Mouse (Mus musculus): ENCODE results near the gene Atp5k.

The Atp5k gene

GRCm38 (mm10) chr5:108446973-108447372 is 12.7 kb upstream of the Atp5k start:
- in situ Hi-C loops (cut with MboI; ENCODE audit: low pct_unique_long_range_greater_than_20kb in 1 of 2, low sequenced_read_pairs in 2 of 2, unreplicated experiment in 1 of 2): no loop called here

DNA sequence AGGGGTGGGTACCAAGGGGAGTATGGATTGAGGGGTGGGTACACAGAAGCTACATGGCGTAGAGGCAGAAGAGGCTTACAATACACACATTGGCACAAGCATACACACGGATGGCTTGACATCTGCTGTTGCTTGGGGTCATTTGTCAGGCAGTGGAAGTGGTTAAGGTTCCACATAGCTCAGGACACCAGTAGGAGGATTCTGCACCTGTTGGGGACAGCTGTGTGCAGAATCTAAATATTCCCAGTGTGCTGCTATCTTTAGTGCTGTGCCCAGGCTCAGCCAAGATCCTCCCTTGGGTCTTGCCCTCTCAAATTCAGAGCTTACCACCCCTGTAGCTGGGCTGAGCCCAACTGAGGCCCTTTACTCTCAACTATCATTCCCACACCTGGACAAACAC is 1.9 kb upstream of the Atp5k start:
- in situ Hi-C loops (cut with MboI; ENCODE audit: low pct_unique_long_range_greater_than_20kb in 1 of 2, low sequenced_read_pairs in 2 of 2, unreplicated experiment in 1 of 2): no loop called here

DNA sequence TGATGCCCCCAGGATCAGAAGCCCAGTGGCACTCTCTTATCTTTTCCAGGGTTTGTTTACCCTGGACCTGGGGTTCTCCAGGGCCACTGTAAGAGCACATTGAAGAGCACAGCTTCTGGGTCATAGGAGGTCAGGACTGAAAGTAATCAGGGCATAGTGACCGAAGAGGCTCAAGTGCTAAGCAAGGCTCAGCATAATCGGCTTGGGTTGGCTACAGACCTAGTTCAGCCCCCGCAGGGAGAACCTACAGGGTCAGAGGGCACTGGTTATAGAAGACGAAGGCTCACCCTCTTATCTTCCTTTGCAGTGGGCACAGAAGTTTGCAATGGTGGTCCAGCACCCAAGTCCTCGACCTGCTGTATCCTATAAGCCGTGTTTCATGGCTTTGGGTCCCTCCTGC is 3.1 kb downstream of the Atp5k start:
- in situ Hi-C loops (cut with MboI; ENCODE audit: low pct_unique_long_range_greater_than_20kb in 1 of 2, low sequenced_read_pairs in 2 of 2, unreplicated experiment in 1 of 2): no loop called here

DNA sequence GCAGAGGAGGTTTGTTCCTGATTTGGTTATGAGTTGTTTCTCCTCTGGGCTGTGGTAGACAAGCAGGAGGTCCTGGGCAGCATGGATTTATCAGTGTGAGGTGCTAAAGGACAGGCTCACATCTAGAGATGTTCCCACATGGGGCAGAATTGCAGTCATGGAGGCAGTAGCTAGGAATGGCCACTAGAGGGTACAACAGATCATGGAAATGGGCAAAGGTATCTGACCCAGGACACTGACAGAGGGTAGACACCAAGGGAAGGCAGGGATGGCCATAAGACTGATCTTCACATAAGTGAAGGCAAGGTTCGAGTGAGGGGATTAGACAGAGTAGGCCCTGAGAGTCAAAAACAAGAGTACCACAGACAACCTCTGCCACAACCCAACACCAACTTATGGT is 7.1 kb downstream of the Atp5k start:
- in situ Hi-C loops (cut with MboI; ENCODE audit: low pct_unique_long_range_greater_than_20kb in 1 of 2, low sequenced_read_pairs in 2 of 2, unreplicated experiment in 1 of 2): no loop called here

DNA sequence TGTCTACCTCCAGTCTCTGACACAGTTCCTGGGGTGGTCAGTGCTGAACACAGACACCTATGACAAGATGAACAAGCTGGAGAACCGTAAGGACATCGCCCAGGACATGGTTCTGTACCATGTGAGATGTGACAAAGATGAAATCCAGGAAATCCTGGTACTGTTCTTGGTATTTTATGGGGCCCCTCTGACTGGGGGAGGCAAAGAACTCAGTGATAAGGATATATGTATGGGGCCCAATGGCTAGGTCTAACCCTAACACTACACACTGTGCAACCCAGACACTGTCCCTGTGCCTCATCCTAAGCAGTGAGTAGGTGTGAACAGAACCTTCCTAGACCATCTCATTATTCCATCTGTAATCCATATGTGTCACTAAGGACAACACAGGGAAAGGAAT is 10.8 kb downstream of the Atp5k start:
- in situ Hi-C loops (cut with MboI; ENCODE audit: low pct_unique_long_range_greater_than_20kb in 1 of 2, low sequenced_read_pairs in 2 of 2, unreplicated experiment in 1 of 2): no loop called here

GRCm38 (mm10) chr5:108422741-108423140 is 11.5 kb downstream of the Atp5k start:
- in situ Hi-C loops (cut with MboI; ENCODE audit: low pct_unique_long_range_greater_than_20kb in 1 of 2, low sequenced_read_pairs in 2 of 2, unreplicated experiment in 1 of 2): no loop called here

GRCm38 (mm10) chr5:108414711-108415110 is 19.5 kb downstream of the Atp5k start:
- in situ Hi-C loops (cut with MboI; ENCODE audit: low pct_unique_long_range_greater_than_20kb in 1 of 2, low sequenced_read_pairs in 2 of 2, unreplicated experiment in 1 of 2): no loop called here

- in situ Hi-C loops (cut with MboI; ENCODE audit: low pct_unique_long_range_greater_than_20kb in 1 of 2, low sequenced_read_pairs in 2 of 2, unreplicated experiment in 1 of 2): no loop called here
These were observed 27.3 kb downstream of the Atp5k start for GRCm38 (mm10) chr5:108406977-108407376.

DNA sequence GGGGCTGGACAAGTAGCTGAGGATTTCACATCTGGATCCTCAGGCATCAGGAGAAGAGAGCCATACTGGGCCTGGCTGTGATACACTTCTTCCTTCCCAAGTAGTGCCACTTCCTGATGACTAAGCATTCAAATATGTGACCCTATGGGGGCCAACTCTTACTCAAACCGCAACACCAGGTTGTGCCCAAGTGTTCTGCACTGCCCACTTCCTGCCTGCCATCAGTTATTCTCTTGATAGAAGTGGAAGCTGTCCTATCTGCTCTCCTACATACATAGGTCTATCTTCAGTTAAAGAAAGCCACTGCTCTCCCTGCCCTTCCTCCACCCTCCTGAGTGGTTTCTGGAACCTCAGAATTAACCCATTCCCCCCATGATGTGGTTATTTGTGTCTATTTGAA is 28.8 kb downstream of the Atp5k start:
- in situ Hi-C loops (cut with MboI; ENCODE audit: low pct_unique_long_range_greater_than_20kb in 1 of 2, low sequenced_read_pairs in 2 of 2, unreplicated experiment in 1 of 2): no loop called here

DNA sequence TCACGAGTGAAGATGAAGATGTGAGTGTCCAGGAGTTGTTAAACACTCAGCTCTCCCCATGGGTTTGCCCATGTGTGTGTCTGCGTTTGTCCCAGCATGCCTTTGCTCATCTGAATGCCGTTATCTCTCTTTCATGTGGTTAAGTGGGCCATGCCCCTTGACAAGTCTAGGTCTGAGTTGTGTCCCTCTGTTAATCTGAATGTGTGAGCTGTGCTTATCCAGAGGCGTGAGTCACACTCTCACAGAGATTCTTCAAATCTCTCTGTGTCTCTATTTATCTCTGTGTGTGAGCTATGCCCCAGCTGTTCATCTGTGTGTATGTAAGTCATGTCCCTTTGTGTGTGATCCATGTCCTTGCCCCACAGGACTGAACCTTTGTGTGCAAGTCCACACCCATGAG is 30.8 kb downstream of the Atp5k start:
- in situ Hi-C loops (cut with MboI; ENCODE audit: low pct_unique_long_range_greater_than_20kb in 1 of 2, low sequenced_read_pairs in 2 of 2, unreplicated experiment in 1 of 2): no loop called here

DNA sequence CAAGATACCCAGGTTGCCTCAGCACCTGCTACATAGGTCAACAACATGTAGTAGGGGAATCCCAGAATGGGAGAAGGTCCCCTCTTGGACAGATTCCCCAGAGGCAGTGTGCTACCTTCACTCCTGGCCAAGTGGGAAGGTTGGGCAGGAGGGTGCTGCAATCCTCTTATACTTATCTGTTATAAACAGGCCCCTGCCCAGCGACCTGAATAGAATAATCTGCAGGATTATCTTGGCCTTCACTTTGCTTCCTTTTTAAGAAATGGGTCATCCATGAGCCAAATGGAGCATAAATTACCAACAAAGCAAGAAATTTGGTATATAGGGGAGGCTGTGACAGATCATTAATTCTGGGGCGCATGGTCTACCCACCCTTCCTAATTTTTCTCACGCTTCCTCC is 44.5 kb downstream of the Atp5k start:
- in situ Hi-C loops (cut with MboI; ENCODE audit: low pct_unique_long_range_greater_than_20kb in 1 of 2, low sequenced_read_pairs in 2 of 2, unreplicated experiment in 1 of 2): no loop called here

DNA sequence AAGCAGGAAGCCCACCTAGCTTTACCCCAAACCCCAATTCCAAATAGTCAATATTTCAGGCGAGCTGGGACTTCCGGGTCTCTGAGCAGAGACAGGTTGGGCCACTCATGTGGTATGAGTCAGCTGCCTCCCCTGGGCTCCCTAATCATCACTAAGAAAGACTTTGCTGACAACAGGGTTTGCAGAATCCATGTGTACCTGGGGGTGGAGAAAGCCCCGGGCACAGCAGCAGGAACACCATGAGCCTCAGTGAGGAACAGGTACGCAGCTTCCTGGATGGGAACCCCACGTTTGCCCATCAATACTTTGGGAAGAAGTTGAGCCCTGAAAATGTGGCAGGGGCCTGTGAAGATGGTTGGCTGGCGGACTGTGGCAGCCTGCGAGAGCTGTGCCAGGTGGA is 46.0 kb downstream of the Atp5k start, which contains the start of gene Pde6b:
TSS of gene Pde6b (plus strand) at position 191 of the 400 bp plus-strand sequence.
- in situ Hi-C loops (cut with MboI; ENCODE audit: low pct_unique_long_range_greater_than_20kb in 1 of 2, low sequenced_read_pairs in 2 of 2, unreplicated experiment in 1 of 2): no loop called here

GRCm38 (mm10) chr5:108386449-108386848 is 47.8 kb downstream of the Atp5k start:
- in situ Hi-C loops (cut with MboI; ENCODE audit: low pct_unique_long_range_greater_than_20kb in 1 of 2, low sequenced_read_pairs in 2 of 2, unreplicated experiment in 1 of 2): no loop called here

- in situ Hi-C loops (cut with MboI; ENCODE audit: low pct_unique_long_range_greater_than_20kb in 1 of 2, low sequenced_read_pairs in 2 of 2, unreplicated experiment in 1 of 2): no loop called here
These were observed 48.6 kb downstream of the Atp5k start for GRCm38 (mm10) chr5:108385632-108386031.
